Mouse (Mus musculus): ENCODE measurements around the gene Mxd4. TPM values are rescaled to one million over a fixed set of nuclear protein-coding genes. Genes with fewer than 3 reads are reported as not detected.

Gene Mxd4
- polyA plus RNA-seq, 1 experiment from 2014 or later: 34.2 TPM

GRCm38 (mm10) chr5:34186961-34187391 lies 544 bp downstream of the Mxd4 start:
- no peaks in the 10 kb centered on the region for H3K27me3 ChIP-seq (ENCODE audit: control insufficient read depth, insufficient read depth, low read length)
- no peaks in the 10 kb centered on the region for H3K9me3 ChIP-seq (ENCODE audit: control insufficient read depth, low read length)
- 1% methylated on average over 34 of the region's 46 CpGs for WGBS
- H3K4me2 ChIP-seq (ENCODE audit: low read length): peak overlapping the region; percentile 78
- H3K9ac ChIP-seq (ENCODE audit: low read length): peak overlapping the region; percentile 90
- peak overlapping the region; percentile 86 to 94 for H3K4me3 ChIP-seq (ENCODE audit: control insufficient read depth in 1 of 2, insufficient read depth in 1 of 2, low read depth in 1 of 2, low read length in 2 of 2)
- peaks cover 5% of the 10 kb centered on the region for H3K36me3 ChIP-seq (ENCODE audit: control insufficient read depth, insufficient read depth, low read length)
- ATAC-seq (ENCODE audit: insufficient number of reproducible peaks, insufficient read depth, low FRiP score, low read depth): peak; percentile 11; the same call in 1 of the 2 replicates
- peaks cover 44 to 61% of the 10 kb centered on the region in 2 experiments for H3K4me1 ChIP-seq (ENCODE audit: control insufficient read depth in 2 of 2, insufficient read depth in 2 of 2, low read length in 2 of 2)
- H3K27ac ChIP-seq (replicated peaks in 1 of 2; ENCODE audit: control insufficient read depth in 1 of 2, insufficient read depth in 1 of 2, low read depth in 2 of 2, low read length in 2 of 2): peak overlapping the region; percentile 73 to 92

GRCm38 (mm10) chr5:34186391-34186790 lies 1.1 kb downstream of the Mxd4 start:
- Histone ChIP-seq H3K9ac (ENCODE audit: low read length) (peak overlapping the region; percentile 90), H3K4me2 (ENCODE audit: low read length) (peak overlapping the region; percentile 78), H3K4me3 (ENCODE audit: control insufficient read depth in 1 of 2, insufficient read depth in 1 of 2, low read depth in 1 of 2, low read length in 2 of 2) (peak overlapping the region; percentile 86 to 94), H3K27ac (replicated peaks in 1 of 2; ENCODE audit: control insufficient read depth in 1 of 2, insufficient read depth in 1 of 2, low read depth in 2 of 2, low read length in 2 of 2) (peak overlapping the region in 1 of 2 experiments; percentile 92; a peak in 1 of 4 replicates), H3K4me1 (ENCODE audit: control insufficient read depth in 2 of 2, insufficient read depth in 2 of 2, low read length in 2 of 2) (peaks cover 44 to 61% of the 10 kb centered on the region in 2 experiments), H3K9me3 (ENCODE audit: control insufficient read depth, low read length) (no peaks in the 10 kb centered on the region), H3K36me3 (ENCODE audit: control insufficient read depth, insufficient read depth, low read length) (peaks cover 10% of the 10 kb centered on the region), H3K27me3 (ENCODE audit: control insufficient read depth, insufficient read depth, low read length) (no peaks in the 10 kb centered on the region)
- no peak for ATAC-seq (ENCODE audit: insufficient number of reproducible peaks, insufficient read depth, low FRiP score, low read depth)
- WGBS: 49% methylated on average over 2 of the region's 2 CpGs

- Histone ChIP-seq H3K36me3 (ENCODE audit: control insufficient read depth, insufficient read depth, low read length) (peaks cover 16% of the 10 kb centered on the region), H3K27me3 (ENCODE audit: control insufficient read depth, insufficient read depth, low read length) (no peaks in the 10 kb centered on the region), H3K9ac (ENCODE audit: low read length) (peak overlapping the region; percentile 90), H3K27ac (replicated peaks in 1 of 2; ENCODE audit: control insufficient read depth in 1 of 2, insufficient read depth in 1 of 2, low read depth in 2 of 2, low read length in 2 of 2) (no peak overlapping the region), H3K9me3 (ENCODE audit: control insufficient read depth, low read length) (no peaks in the 10 kb centered on the region), H3K4me2 (ENCODE audit: low read length) (peak overlapping the region; percentile 78), H3K4me1 (ENCODE audit: control insufficient read depth in 2 of 2, insufficient read depth in 2 of 2, low read length in 2 of 2) (peaks cover 42 to 61% of the 10 kb centered on the region in 2 experiments), H3K4me3 (ENCODE audit: control insufficient read depth in 1 of 2, insufficient read depth in 1 of 2, low read depth in 1 of 2, low read length in 2 of 2) (peak overlapping the region in 1 of 2 experiments; percentile 94; a peak in 3 of 4 replicates)
- ATAC-seq (ENCODE audit: insufficient number of reproducible peaks, insufficient read depth, low FRiP score, low read depth): no peak
These were observed 1.7 kb downstream of the Mxd4 start for GRCm38 (mm10) chr5:34185791-34186190.

DNA sequence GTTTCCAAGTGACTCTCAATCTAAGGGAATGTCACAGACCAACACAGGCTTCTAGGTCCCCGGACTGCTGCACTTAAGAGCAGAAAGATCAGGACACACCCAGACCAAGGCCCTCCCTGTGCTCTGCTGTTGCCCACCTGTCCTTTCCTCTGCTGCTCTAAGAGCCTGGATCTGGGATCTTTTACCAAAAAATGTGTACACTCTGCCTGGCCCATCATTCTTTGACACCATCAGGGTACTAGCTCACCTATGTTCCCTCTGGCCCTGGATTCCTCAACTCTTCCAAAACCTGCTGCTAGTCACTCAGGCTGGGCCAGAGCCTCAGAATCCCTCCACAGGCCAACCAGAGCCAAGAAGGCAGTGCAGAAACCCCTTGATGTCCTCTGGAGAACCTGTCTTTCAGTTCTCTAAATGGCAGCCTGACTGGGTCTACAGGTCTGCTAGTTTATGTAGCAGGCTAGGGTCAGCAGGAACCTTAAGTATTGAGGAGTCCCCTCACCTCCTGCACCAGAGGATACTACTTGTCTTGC lies 2.4 kb downstream of the Mxd4 start:
- Histone ChIP-seq H3K4me1 (ENCODE audit: control insufficient read depth in 2 of 2, insufficient read depth in 2 of 2, low read length in 2 of 2) (peaks cover 42 to 57% of the 10 kb centered on the region in 2 experiments), H3K36me3 (ENCODE audit: control insufficient read depth, insufficient read depth, low read length) (peaks cover 19% of the 10 kb centered on the region), H3K9ac (ENCODE audit: low read length) (no peak overlapping the region), H3K27ac (replicated peaks in 1 of 2; ENCODE audit: control insufficient read depth in 1 of 2, insufficient read depth in 1 of 2, low read depth in 2 of 2, low read length in 2 of 2) (no peak overlapping the region), H3K4me2 (ENCODE audit: low read length) (peak overlapping the region; percentile 78; the same call in 1 of the 2 replicates), H3K27me3 (ENCODE audit: control insufficient read depth, insufficient read depth, low read length) (no peaks in the 10 kb centered on the region), H3K9me3 (ENCODE audit: control insufficient read depth, low read length) (no peaks in the 10 kb centered on the region), H3K4me3 (ENCODE audit: control insufficient read depth in 1 of 2, insufficient read depth in 1 of 2, low read depth in 1 of 2, low read length in 2 of 2) (no peak overlapping the region)
- 80% methylated on average over 1 of the region's 1 CpGs for WGBS
- ATAC-seq (ENCODE audit: insufficient number of reproducible peaks, insufficient read depth, low FRiP score, low read depth): no peak

DNA sequence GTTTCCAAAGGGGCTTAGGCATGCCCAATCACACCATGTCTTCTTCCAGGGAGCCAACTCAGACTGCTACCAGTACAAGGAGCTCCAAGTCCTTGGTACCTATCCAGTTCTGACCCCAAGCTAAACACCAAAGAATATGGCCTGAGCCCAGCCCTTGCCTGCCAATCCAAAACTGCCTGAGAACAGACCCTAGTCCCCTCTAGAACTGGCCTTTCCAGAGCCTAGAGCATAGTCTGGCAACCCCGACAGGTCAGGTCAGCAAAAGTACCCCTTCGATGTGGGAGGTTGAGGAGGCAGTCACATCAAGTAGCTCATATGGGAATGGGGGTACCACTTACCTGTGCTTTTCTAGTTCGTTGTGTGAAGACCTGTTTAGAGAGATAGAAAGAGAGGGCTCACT lies 3.5 kb downstream of the Mxd4 start:
- Histone ChIP-seq H3K4me2 (ENCODE audit: low read length) (no peak overlapping the region; the same call in 1 of the 2 replicates), H3K27ac (replicated peaks in 1 of 2; ENCODE audit: control insufficient read depth in 1 of 2, insufficient read depth in 1 of 2, low read depth in 2 of 2, low read length in 2 of 2) (peak overlapping the region in 1 of 2 experiments; percentile 73; a peak in 2 of 4 replicates), H3K4me3 (ENCODE audit: control insufficient read depth in 1 of 2, insufficient read depth in 1 of 2, low read depth in 1 of 2, low read length in 2 of 2) (no peak overlapping the region), H3K9me3 (ENCODE audit: control insufficient read depth, low read length) (no peaks in the 10 kb centered on the region), H3K27me3 (ENCODE audit: control insufficient read depth, insufficient read depth, low read length) (no peaks in the 10 kb centered on the region), H3K9ac (ENCODE audit: low read length) (no peak overlapping the region), H3K4me1 (ENCODE audit: control insufficient read depth in 2 of 2, insufficient read depth in 2 of 2, low read length in 2 of 2) (peaks cover 35 to 49% of the 10 kb centered on the region in 2 experiments), H3K36me3 (ENCODE audit: control insufficient read depth, insufficient read depth, low read length) (peaks cover 29% of the 10 kb centered on the region)
- WGBS: 95% methylated on average over 3 of the region's 3 CpGs
- ATAC-seq (ENCODE audit: insufficient number of reproducible peaks, insufficient read depth, low FRiP score, low read depth): no peak

DNA sequence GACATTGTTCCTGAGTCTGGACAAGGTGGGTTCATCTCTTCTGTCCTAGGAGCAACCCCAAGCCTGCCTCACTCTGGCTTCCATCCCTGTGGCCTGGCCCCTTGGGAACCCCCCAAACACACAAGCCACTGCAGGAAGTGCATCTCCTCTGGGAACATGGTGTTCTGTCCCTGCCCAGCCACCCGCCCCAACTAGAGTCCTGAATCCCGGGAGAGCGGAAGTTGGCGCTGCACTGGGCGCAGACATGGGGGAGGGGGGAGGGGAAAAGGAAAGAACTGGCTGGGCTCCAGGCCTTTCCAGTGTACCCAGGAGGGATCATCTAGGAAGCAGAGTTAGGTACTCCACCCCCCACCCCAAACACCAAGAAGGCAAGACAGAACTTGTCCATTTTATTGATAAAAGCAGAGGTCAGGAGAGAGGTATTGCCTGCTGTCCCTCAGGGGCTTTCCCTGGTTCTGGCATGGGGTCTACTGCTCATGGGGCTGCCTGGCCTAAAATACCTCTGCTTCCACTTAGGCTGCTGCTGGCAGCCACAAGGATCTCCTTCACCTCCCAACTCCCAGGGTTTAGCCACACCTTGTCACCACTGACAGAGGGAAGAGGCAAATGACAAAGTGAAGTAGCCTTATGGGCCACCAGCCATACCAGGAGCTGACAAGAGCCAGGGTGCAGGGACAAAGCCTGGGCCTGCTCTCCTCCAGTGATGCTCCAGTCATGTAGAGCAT lies 4.2 kb downstream of the Mxd4 start:
- Histone ChIP-seq H3K9me3 (ENCODE audit: control insufficient read depth, low read length) (no peaks in the 10 kb centered on the region), H3K4me3 (ENCODE audit: control insufficient read depth in 1 of 2, insufficient read depth in 1 of 2, low read depth in 1 of 2, low read length in 2 of 2) (no peak overlapping the region), H3K9ac (ENCODE audit: low read length) (no peak overlapping the region), H3K27ac (replicated peaks in 1 of 2; ENCODE audit: control insufficient read depth in 1 of 2, insufficient read depth in 1 of 2, low read depth in 2 of 2, low read length in 2 of 2) (peak overlapping the region; percentile 61 to 73), H3K27me3 (ENCODE audit: control insufficient read depth, insufficient read depth, low read length) (no peaks in the 10 kb centered on the region), H3K4me2 (ENCODE audit: low read length) (peak overlapping the region; percentile 38), H3K4me1 (ENCODE audit: control insufficient read depth in 2 of 2, insufficient read depth in 2 of 2, low read length in 2 of 2) (peaks cover 32 to 43% of the 10 kb centered on the region in 2 experiments), H3K36me3 (ENCODE audit: control insufficient read depth, insufficient read depth, low read length) (peaks cover 36% of the 10 kb centered on the region)
- ATAC-seq (ENCODE audit: insufficient number of reproducible peaks, insufficient read depth, low FRiP score, low read depth): no peak
- 29% methylated on average over 5 of the region's 5 CpGs for WGBS

- H3K9me3 ChIP-seq (ENCODE audit: control insufficient read depth, low read length): no peaks in the 10 kb centered on the region
- H3K4me3 ChIP-seq (ENCODE audit: control insufficient read depth in 1 of 2, insufficient read depth in 1 of 2, low read depth in 1 of 2, low read length in 2 of 2): no peak overlapping the region
- peaks cover 44% of the 10 kb centered on the region for H3K36me3 ChIP-seq (ENCODE audit: control insufficient read depth, insufficient read depth, low read length)
- no peak overlapping the region; the same call in 1 of the 2 replicates for H3K4me2 ChIP-seq (ENCODE audit: low read length)
- 59% methylated on average over 3 of the region's 3 CpGs for WGBS
- no peak overlapping the region; a peak in 1 of 4 replicates for H3K27ac ChIP-seq (replicated peaks in 1 of 2; ENCODE audit: control insufficient read depth in 1 of 2, insufficient read depth in 1 of 2, low read depth in 2 of 2, low read length in 2 of 2)
- ATAC-seq (ENCODE audit: insufficient number of reproducible peaks, insufficient read depth, low FRiP score, low read depth): no peak
- H3K4me1 ChIP-seq (ENCODE audit: control insufficient read depth in 2 of 2, insufficient read depth in 2 of 2, low read length in 2 of 2): peaks cover 31 to 43% of the 10 kb centered on the region in 2 experiments
- no peak overlapping the region for H3K9ac ChIP-seq (ENCODE audit: low read length)
- H3K27me3 ChIP-seq (ENCODE audit: control insufficient read depth, insufficient read depth, low read length): no peaks in the 10 kb centered on the region
These were observed 5.0 kb downstream of the Mxd4 start for GRCm38 (mm10) chr5:34182486-34182885.
